Mouse (Mus musculus): ENCODE measurements at regions not wholly inside any gene's neighbourhood (a gene's known extent, or its start where the extent isn't known, plus 50 kb on each side); places are given as distances from the start of the nearest gene placed in this dataset.

- TF ChIP-seq CTCF (conservative IDR thresholded peaks at IDR 0.05; ENCODE audit: low read length): peak; percentile 56
- TF ChIP-seq POU5F1 (IDR thresholded peaks at IDR 0.05; ENCODE audit: borderline replicate concordance, low read length): no peak
- no peak for TF ChIP-seq NANOG (IDR thresholded peaks at IDR 0.05; ENCODE audit: borderline replicate concordance, low read length)
These were observed 261.5 kb upstream of the Irx3 start for GRCm38 (mm10) chr8:92063333-92063732.

All from E14TG2a.4 (cell line).